Mouse (Mus musculus) heart, postnatal 36 days (tissue): ENCODE measurements around the gene Rpl35a. TPM values are rescaled to one million over a fixed set of nuclear protein-coding genes. Genes with fewer than 3 reads are reported as not detected.
A peak's percentile ranks its signal among the peaks of the same experiment; 100 is the strongest.

Source experiments
- DNase-seq, 2 experiments: peaks; one replicate each; pipeline ENCODE4 v3.0.0; 2021 to 2022
- intact Hi-C: fragments of 180-260 bp; cut with DNase I; formaldehyde crosslinking; loops from one replicate; pipeline ENCODE4 v1.15.1; 2025
- total RNA-seq, 2 experiments: library from RNA; stranded (reverse); gene quantifications; 2 replicates each; pipeline ENCODE4 v1.2.3; 2021

The Rpl35a gene
- total RNA-seq, result 100 to 1,000 TPM; 301 to 318 TPM

DNA sequence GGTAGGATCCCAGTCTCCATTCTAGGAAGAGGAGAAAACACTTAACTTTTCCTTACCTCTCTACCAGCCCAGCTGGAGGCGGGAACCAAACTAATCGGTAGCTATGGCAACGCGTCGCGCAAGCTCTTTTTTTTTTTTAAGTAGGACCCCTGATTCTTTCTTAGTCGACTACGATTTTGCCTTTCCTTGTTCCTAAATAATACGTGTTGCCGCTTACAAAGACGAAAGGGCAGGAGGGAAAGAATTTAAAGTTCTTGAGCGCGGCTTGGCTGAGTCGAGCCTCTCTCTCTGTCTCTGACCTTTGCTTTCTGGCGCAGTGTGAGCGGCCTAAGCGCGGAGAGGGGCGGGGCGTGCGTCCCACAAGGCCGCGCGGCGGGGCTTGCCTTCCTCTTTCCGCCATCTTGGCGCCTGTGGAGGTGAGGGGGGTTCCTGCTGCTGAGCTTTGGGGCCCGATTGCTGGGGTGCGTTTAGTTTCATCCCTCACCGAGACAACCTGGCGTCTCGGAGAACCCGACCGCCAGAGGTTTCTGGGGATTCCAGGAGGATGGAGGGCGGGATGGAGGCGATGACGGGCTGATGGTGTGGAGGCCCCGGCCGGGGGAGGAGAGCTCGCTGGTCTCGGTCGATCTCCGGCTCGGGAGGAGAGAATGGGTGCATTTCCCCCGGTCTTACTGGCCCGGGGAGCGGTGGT, at the start of gene Rpl35a, which contains the start of gene Iqcg:
Rpl35a (plus strand) TSS at position 359 of the 691 bp plus-strand sequence.
Iqcg (minus strand) TSS at position 124 of the 691 bp plus-strand sequence.
- intact Hi-C loops, result no loop called here
- peak; percentile 92 to 96 for DNase-seq

- DNase-seq, result no peak
- intact Hi-C loops, result loop anchor here (5.0 kb wide), 1 partner anchor 100 kb away; no protein-coding TSS in a partner anchor
Measured at GRCm38 (mm10) chr16:33006888-33007287, 49.4 kb upstream of the Rpl35a start.

- intact Hi-C loops, result loop anchor here (5.0 kb wide), 1 partner anchor 100 kb away; no protein-coding TSS in a partner anchor
- no peak for DNase-seq
Measured at GRCm38 (mm10) chr16:33007436-33007835, 48.8 kb upstream of the Rpl35a start.

GRCm38 (mm10) chr16:33010166-33010565, 46.1 kb upstream of the Rpl35a start:
- DNase-seq, result no peak
- intact Hi-C loops, result no loop called here

GRCm38 (mm10) chr16:33013801-33014200, 42.5 kb upstream of the Rpl35a start:
- intact Hi-C loops, result no loop called here
- DNase-seq, result no peak

DNA sequence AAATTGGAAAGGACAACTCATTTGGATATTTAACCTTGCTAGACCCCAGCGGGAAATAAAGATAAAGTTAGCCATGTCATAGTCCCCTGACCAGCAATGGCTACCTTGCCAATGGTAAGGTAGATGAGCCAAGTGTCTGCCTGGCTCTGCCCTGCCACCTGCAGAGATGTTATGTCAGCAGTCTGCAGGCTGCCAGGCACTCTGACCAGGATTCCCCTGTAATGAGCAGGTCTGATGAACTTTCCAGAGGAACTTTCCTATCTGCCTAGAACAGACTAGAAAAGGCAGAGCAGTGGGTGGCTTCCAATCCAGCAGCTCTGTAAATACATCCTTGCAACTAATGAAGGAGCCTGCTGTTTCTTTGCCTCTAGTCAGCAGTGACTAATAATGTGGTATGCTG, 41.3 kb upstream of the Rpl35a start:
- intact Hi-C loops, result no loop called here
- no peak for DNase-seq

DNA sequence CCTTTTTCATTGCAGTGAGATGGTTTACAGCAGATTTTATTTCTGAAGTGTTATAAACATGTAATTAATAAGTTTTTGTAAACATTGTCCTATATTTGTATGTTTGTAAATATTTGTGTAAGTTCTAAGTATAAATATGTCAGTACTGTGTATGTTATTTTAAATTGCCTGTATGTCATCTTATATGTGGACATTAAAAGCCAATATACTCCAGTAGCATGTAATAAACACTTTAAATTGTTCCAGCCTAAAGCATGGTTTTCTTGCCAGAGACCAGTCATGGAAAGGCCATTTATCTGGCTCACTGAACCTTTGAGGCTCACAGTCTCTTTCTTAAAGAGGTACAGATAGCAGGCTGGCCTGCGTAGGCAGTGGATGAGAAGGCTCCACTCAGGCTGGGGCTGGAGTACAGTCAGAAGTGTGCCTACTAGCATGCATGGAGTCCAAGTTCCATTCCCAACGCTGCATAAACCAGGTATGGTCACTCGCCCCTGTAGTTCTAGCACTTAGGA, 40.8 kb upstream of the Rpl35a start:
- intact Hi-C loops, result no loop called here
- no peak for DNase-seq

GRCm38 (mm10) chr16:33015986-33016385, 40.3 kb upstream of the Rpl35a start:
- intact Hi-C loops, result no loop called here
- no peak for DNase-seq

- intact Hi-C loops, result no loop called here
- no peak for DNase-seq
Measured at GRCm38 (mm10) chr16:33017677-33018349, 38.4 kb upstream of the Rpl35a start.

- DNase-seq, result no peak
Measured at GRCm38 (mm10) chr16:33019117-33019770, 37.0 kb upstream of the Rpl35a start.

DNA sequence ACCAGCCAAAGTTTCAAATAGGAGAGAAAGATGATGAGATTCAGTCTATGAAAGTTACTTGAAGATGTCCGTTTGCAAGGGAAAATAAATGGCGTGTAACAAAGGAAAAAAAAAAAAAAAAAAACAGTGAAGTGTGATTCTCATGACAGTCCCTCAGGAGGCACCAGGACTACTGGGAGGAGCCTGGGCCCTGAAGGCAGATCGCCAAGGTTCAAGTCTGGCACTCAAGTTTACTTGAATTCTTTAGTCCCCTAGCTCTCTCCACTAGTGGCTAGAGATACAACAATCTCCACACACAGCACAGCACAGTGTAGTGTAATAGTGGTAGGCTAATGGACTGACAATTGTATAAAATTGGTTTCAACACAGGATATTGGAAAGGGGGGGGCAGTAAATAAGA, 34.9 kb upstream of the Rpl35a start:
- intact Hi-C loops, result no loop called here
- no peak for DNase-seq

More at GRCm38 (mm10) chr16:33019117-33019770, 37.0 kb upstream of the Rpl35a start:
- intact Hi-C loops, result no loop called here

- intact Hi-C loops, result loop anchor here (2.0 kb wide), 2 partner anchors 131 to 211 kb away; no protein-coding TSS in a partner anchor
- peak; percentile 87 to 88 for DNase-seq
Measured at GRCm38 (mm10) chr16:33023750-33024149, 32.5 kb upstream of the Rpl35a start.

DNA sequence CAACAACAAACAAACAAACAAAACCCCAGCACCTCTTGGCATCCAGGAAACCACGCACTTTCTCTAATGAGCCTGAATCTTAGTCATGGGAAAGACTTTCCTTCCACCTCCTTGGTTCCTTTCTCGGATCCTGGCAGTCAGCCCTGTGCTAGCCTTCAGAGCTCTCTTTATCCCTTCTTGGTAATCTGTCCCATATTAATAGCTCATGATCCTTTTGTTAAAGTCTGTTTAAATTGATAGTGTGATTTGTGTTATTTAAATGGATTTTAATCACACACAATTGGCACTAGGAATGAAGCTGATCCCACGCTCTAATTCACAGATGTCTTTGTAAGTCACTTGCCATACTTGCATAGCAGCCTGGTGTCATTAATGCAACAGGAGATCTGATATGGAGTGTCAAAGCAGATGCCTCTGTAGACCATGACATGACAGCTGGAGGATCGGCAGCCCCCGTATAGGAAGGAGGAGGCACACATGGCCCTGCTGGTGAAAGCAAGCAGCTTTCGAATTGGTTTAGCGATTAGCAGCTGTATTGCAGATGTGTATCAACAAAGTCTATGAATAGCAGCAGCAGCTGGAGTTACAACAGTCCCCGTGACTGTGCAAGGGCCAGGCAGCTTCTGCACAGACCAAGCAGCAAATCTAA, 31.7 kb upstream of the Rpl35a start:
- no peak for DNase-seq
- intact Hi-C loops, result loop anchor here (2.0 kb wide), 1 partner anchor 212 kb away; no protein-coding TSS in a partner anchor

DNA sequence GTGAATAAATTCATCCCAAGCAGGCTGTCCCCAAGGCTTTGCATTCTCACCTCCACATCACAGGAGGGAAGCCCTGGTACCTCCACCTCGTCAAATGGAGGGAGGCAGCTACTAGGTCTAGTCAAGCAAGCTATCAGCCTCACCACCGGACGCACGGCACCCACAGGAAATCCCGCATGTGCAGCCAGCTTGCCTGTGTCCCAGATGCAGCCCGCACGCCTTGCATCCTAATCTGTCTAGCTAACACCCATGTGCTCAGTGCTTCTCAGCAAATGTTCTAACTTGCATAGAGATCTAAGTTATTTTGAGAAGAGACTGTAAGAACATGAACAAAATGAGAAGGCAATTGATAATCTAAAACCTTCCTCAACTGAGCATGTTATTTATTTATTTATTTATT, 29.9 kb upstream of the Rpl35a start:
- intact Hi-C loops, result no loop called here

DNA sequence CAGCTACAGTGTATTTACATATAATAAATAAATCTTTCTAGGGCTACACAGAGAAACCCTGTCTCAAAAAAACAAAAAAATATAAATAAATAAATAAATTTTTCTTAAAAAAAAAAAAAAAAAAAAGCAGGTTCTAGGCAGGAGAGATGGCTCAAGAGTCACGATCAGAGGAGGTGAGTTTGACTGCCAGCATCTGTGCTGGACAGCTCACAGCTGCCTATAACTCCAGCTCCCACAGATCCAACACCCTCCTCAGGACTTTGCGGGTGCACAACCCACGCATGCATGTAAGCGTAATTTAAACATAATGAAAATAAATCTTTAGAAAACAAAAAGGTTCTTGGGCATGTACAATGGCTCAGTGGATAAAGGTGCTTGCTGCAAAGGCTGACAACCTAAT, 20.2 kb upstream of the Rpl35a start:
- intact Hi-C loops, result no loop called here
- no peak for DNase-seq

More for the DNA sequence above, 29.9 kb upstream of the Rpl35a start:
- DNase-seq, result no peak

DNA sequence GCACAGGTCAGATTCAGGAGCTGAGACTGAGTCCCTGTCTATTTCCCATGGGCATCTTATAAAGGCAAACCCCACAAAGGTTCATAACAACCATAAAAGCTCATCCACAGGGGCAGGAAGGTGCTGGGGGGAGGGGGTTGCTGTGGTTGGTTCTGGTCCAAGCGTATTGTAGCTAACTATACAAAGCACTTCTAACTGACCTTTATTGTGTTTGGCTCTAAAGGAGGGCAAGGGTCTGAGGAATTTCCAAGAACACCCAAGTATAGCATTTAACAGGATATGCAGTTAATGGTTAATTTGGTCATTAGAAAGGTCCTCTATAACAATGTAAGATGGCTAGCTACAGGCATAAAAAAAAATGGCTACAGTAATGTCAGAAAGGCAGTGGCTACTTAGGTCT, 13.6 kb upstream of the Rpl35a start:
- intact Hi-C loops, result no loop called here
- DNase-seq, result no peak

- no peak for DNase-seq
- intact Hi-C loops, result no loop called here
Measured at GRCm38 (mm10) chr16:33043268-33043667, 13.0 kb upstream of the Rpl35a start.

DNA sequence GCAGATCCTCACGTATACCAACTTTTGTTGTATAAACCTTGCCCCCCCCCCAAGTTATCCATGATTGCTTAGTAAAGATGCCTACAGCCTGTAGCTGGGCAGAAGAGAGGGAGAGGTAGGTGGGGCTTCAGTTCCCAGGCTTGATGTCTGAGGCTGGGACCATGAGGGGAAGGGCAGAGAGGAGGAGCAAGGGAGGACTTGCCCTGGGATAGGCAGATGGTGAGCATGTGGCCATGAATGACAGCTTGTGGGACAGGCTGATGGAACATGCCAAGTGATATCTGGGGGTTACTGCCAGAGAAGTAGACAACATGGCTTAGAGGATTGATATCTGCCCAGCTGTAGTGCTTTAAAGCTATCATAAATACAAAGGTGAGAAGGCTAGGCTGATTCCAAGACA, 8.2 kb upstream of the Rpl35a start:
- intact Hi-C loops, result no loop called here

GRCm38 (mm10) chr16:33048686-33049085, 7.6 kb upstream of the Rpl35a start:
- no peak for DNase-seq
- intact Hi-C loops, result no loop called here

More for the DNA sequence above, 8.2 kb upstream of the Rpl35a start:
- DNase-seq, result no peak

DNA sequence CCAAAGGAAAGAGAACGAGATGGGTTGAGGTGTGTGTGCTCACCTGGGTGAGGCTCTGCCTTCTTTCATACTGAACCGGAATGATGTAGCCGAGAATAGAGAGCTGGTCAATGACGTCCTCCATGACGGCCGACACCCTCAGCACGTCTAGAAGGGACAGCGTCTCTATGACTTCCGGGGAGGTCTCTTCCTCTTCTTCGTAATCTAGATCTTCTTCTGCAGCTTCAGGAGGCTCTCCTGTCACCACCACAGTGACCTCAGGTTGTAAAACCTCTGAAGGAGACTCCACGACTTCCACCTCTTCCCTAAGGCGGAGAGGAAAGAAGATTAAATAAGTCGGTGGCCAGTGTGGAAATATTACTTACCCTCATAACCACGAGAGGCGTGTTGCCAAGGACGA, 6.4 kb upstream of the Rpl35a start:
- DNase-seq, result no peak
- intact Hi-C loops, result no loop called here

DNA sequence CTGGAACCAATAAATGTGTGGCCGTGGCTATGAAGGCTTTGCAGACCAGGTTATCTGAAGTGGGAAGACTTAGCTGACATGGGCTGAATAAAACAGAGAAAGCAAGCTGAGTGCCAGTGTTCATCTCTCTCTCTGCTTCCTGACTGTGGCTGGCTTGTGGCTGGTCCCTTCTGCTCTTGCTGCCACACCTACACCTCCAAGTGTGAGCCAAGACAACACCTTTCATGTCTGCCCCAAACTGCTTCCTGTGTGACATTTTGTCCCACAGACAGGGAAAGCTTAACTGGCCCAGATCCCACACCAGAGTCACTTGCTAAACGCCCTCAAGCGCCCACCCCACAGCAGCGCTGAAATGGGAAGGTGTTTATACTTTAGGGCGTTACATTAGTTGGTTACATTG, 3.1 kb upstream of the Rpl35a start:
- intact Hi-C loops, result no loop called here
- no peak for DNase-seq
